Mouse (Mus musculus): ENCODE measurements around the gene Otx1.

DNA sequence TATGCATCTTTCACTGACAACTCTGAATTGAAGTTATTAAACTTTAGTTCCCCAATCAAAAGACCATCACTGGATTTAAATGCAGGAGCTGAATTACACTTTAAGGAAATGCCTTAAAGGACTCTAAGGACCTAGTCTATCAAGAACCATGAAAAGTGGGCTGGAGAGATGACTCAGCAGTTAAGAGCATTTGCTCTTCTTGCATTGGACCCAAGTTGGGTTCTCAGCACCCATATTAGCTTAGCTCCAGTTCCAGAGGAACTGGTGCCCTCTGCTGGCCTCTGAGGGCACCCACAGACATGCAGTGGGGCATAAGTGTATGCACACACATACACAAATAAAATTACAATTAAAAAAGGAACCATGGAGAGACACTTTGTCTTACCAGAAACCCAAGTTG, 52.6 kb downstream of the Otx1 start:
- TF ChIP-seq CTCF (IDR thresholded peaks at IDR 0.05; ENCODE audit: extremely low read depth, insufficient read length, insufficient replicate concordance, low read depth, low read length) (no peak), POLR2A (IDR thresholded peaks at IDR 0.05; ENCODE audit: low read depth, low read length) (no peak)
